Mouse (Mus musculus): Measurements from ENCODE around the gene Tubgcp2.

Gene Tubgcp2

GRCm38 (mm10) chr7:140045546-140045945, 9.1 kb upstream of the Tubgcp2 start:
- no peak for DNase-seq

DNA sequence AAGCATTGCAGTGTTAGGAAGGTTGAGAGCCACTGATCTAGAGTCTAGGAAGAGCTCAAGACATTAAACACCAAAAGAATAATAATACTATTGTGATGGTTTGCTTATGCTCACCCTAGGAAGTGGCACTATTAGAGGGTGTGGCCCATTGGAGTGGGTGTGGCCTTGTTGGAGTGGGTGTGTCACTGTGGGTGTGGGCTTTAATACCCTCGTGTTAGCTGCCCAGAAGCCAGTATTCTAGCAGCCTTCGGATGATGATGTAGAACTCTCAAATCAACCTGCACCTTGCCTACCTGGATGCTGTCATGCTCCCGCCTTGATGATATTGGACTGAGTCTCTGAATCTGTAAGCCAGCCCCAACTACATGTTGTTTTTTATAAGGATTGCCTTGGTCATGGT, 6.3 kb upstream of the Tubgcp2 start:
- no peak for DNase-seq

- no peak for DNase-seq
Measured at GRCm38 (mm10) chr7:140037171-140037555, 694 bp upstream of the Tubgcp2 start.

DNA sequence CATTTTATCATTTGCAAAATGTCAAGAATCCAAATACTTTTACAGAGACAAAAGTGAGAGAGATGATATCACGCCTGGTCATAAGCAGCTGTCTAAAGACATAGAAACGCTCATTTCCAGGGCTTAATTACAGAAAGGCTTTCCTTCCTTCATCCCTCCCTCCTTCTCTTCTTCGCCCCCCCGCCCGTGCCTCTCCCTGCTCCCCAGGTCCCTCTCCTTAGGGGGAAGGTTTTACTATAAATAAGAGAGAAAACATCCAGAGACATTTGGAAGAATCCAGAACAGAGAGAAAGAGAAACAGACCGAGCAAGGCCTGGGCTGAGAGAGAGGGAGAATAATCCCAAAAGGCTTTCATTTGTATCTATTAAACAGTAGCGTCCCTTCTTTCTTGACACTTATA, 1.0 kb downstream of the Tubgcp2 start:
- DNase-seq: no peak

DNA sequence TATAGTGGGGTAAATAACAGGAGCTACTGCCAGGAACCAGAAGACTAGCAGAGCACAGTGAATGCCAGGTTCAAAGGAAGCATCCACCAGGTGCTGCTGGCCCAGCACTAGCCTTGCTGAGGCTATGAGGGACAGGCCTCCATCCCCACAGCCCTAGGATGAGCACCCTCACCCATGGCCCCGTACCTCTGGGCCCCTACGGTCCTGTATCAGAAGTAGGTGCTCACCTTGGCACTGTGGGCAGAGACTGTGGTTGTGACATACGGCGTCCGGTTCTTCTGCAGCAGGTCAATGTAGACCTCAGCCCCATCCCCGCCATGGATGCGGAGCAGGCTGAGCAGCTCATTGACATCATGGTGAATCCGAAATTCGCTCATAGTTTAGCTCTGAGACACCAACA, 3.1 kb downstream of the Tubgcp2 start:
- no peak for DNase-seq

GRCm38 (mm10) chr7:140032366-140032765, 4.1 kb downstream of the Tubgcp2 start:
- no peak for DNase-seq

DNA sequence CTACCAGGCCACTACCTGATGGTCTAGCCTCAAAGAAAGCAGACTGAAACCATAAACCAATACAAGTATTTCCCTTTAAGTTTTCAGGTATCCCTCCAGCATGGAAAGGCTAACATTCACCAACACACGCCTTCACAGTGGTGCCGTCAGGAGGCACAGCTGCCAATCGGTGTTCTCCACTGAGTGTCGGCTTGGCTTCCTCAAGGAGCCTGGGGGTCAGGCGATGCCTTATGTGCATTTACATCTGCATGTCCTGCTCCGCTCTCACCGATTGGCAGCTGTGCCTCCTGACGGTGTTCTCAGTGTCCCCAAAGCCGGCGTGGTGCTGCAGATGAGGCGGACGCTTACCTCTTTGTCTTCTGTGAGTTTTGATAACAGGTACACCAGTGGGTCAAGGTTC, 4.7 kb downstream of the Tubgcp2 start:
- DNase-seq: no peak

GRCm38 (mm10) chr7:140011336-140011735, 25.1 kb downstream of the Tubgcp2 start:
- DNase-seq: peak in 1 of 2 experiments; percentile 1

- no peak for DNase-seq
Measured at GRCm38 (mm10) chr7:140007781-140008180, 28.7 kb downstream of the Tubgcp2 start.

DNA sequence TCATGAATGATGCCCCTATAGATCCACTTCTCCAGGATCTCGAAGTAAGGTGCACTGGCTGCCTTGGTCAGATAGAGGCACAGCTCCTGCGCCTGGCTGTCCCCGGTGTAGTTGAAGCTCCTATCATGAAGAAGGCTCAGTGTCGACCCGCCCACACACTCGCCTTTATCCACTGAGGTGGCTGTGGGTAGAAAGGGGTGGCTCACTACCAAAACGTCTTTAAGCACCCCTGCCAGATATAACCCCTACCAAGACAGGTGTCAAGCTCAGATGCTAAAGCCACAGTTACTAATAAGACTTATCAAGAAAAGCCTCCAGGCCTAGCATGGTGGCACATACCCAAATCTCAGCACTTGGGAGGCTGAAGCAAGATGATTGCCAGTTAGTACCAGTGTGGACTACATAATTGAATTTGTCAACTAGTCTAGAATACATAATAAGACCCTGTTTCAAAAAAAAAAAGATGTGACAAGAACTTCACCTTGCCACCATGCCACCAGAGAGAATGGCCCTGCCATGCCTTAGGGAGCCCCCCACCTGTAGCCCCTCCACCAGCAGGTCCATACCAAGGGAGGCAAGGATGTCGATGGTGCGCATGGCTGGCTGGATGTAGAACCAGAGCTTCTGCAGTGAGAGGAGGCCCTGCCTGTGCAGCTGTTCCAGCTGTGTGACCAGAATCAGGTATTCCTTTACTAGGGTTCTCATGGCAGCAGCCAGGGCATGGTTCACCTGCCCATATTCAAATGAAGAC, 29.4 kb downstream of the Tubgcp2 start:
- DNase-seq: no peak

DNA sequence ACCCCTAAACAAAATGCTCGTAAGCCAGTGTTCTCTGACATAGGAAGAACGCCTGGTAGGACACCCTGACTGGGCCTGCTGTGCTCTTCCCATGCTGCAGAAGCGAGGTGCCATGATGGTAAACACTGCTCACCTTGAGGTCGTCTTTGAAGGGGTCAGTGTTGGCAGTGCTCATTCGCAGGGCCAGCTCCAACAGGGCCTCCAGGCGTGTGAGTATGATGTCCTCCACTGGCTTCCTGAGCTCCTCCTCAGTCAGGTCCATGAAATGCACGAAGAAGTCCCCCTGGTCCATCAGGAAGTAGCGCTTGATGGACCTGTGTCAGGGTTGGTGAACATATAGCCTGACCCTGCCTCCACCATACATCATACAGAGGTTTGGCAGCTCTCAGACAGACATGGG, 31.8 kb downstream of the Tubgcp2 start:
- DNase-seq: no peak

DNA sequence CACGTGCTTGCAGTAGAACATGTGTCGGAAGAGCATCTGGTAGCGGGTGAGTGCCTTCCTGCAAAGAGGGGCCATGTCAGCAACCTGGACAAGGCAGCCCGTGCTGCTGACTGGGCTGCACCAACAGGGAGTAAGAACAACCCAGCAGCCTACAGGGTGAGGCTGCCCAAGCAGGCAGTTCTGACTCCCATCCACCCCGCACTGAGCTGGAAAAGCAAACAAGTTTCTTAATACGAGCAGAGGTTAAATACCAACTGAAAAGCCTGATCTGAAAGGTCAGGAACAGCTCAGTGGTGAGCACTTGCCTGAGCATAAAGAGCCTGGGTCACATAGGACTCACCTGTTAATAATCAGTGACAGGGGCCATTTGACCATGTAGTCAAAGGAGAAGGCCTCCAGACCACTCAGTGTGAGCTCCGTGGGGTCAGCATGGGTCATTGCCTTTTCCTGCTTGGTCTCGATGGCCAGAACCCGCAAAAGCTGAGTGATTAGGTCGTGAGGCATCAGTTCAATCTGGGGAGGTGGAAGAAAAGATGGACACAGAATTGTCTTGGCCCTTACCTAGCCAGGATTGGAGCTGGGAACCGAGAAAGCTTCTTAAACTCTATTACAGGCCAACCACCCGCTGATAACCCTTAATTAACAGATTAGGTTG, 35.3 kb downstream of the Tubgcp2 start:
- no peak for DNase-seq

GRCm38 (mm10) chr7:139998691-139999350, 37.6 kb downstream of the Tubgcp2 start:
- no peak for DNase-seq

GRCm38 (mm10) chr7:139994676-139995075, 41.8 kb downstream of the Tubgcp2 start:
- DNase-seq: peak; percentile 76 to 82

- DNase-seq: no peak
Measured at GRCm38 (mm10) chr7:139994202-139994601, 42.3 kb downstream of the Tubgcp2 start.

DNA sequence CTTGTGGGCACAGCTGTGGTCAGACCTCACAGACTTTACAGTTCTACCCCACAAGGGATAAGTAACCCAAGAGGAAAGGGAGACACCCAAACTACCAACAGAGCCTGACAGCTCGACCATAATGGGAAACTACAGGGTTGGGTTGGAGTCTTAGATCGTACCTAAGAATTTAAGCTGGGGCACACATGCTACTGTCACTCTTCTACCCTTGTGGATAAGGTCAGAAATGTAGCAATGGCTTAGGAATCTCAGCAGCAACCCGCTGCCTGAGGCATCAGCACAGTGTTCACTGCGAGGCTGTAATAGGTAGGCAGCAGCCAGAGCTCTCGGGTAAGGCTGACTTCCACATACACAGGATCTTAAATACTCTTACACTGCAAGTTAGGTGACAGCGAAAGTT, 42.9 kb downstream of the Tubgcp2 start:
- no peak for DNase-seq

DNA sequence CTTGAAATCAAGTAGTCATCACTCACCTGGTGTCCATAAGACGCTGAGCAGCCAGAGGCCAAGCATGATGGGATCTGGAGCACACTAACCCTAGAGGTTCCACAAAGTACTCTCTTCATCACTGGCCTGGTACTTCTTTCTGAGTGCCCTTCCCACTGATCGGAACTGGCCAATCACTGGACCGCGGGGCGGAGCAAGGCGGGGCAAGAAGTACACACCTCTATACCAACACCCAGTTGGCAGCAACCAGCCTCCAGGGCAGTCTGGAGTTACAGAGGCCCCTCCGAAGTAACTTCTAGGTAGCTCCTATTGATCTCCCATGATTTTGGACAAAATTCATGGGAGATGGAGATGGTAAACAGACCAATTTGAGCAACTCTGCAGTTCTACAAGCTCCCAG, 44.1 kb downstream of the Tubgcp2 start, which contains the start of gene Adam8:
Gene Adam8 (minus strand): TSS at position 157 of the 400 bp plus-strand sequence.
- no peak for DNase-seq

DNA sequence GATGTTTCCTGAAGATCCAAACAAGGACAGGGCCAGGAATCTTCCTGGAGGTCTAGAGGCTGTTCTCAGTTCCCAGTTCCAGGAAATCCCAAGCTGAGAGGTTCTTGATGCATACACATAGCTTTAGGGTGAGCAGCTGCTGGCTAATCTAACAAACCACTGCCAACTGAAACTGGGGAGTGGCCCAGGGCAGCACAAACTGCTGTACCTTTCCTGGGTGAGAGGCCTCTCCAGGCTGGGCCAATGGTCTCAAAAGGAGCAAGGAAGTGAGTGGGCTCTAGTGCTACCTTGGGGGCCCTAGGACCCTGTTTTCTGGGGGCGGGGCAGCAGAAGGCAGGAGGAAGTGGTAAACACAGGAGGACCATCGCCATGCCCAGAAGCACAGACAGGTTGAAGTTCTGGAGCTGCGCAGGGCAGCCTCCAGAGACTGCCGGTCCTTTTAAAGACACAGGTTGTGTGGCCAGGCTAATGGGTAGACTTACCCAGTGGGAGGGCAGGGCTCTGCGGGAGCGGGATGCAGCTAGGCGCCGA, 45.5 kb downstream of the Tubgcp2 start:
- no peak for DNase-seq

DNA sequence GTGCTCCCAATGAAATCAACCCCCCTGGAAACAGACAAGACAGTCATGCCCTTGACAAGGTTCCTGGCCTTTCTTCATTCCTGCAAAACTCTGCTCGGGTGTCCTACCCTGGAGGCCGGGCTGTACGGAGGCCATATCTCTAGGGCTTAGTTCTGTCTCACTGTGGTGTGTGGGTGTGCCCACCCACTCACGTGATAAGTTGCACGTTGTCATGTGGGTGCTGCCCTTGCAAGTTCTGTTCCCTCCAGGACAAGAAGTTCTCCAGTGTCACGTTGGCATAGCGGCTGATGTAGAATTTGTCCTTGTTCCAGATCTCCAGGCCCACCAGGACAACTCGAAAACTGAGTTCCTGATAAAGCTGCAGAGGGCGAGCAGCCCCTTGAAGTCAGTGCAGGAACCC, 48.2 kb downstream of the Tubgcp2 start:
- DNase-seq: no peak

DNA sequence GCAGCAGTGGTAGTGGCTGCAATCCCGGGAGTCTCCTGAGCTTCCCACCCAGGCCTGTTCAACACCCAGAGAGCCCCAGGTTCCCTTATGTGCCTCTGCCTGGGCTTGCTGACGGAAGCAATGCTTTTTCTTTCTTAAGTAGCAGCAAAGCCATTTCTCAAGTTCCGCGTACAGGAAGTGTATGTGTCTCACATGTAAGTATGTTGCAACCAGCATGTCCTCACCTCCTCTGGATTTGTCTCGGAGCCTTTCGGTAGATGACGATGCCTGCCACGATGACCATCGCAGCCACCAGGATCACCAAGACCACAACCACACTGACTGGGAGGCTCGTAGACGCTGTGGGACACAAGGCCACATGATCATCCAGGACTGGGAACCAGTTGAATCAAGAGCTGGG, 52.0 kb downstream of the Tubgcp2 start:
- DNase-seq: no peak

DNA sequence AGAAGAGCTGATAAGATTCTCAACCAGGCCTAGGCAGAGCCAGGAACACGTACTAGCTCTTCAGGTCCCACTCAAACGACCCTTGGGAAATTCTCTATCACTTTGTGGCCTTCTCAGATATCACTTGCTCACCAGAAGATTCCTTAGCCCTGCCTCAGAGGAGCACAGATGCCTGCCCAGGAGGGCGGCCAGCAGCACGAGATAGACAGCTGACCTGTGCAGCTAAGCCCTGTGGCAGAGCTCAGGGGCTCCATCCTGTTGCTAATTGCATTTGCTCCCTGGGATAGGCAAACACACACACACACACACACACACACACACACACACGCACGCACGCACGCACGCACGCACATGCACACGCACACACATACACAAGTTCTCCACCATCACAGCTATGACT, 54.4 kb downstream of the Tubgcp2 start:
- no peak for DNase-seq

DNA sequence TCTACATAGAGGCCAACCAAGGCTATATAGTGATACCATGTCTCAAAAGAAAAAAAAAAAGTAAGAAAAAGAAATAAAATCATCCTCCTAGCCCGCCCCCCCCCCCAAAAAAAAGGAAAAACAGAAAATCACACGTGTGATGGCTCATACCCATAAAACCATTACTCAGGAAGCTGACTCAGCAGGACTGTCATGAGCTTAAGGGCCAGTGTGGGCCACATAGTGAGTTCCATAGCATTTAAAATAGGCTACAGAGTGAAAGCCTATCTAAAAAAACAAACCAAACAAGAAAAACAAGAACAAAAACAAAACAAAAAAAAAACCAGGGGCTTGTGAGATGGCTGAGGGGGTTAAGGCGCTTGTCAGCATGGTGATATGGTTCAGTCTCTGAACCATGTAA, 55.7 kb downstream of the Tubgcp2 start:
- no peak for DNase-seq

GRCm38 (mm10) chr7:139979011-139979719, 57.3 kb downstream of the Tubgcp2 start:
- peak; percentile 23 to 33 for DNase-seq

All from cerebellum, postnatal 14 days (tissue).